Mouse (Mus musculus): ENCODE measurements around the gene Mapk12.

Gene Mapk12

GRCm38 (mm10) chr15:89140659-89141252 lies at the start of gene Mapk12:
Gene Mapk12, minus strand, starts transcription at chr15:89140703.
- peak; percentile 73 to 74 for DNase-seq

- no peak for DNase-seq
Observed at GRCm38 (mm10) chr15:89184937-89185227, 44.4 kb upstream of the Mapk12 start.

GRCm38 (mm10) chr15:89184141-89184936 lies 43.8 kb upstream of the Mapk12 start:
- DNase-seq: no peak

- peak in 1 of 2 experiments; percentile 35 for DNase-seq
Observed at GRCm38 (mm10) chr15:89182842-89183241, 42.3 kb upstream of the Mapk12 start.

- DNase-seq: peak; percentile 64 to 73
Observed at GRCm38 (mm10) chr15:89182328-89182741, 41.8 kb upstream of the Mapk12 start.

DNA sequence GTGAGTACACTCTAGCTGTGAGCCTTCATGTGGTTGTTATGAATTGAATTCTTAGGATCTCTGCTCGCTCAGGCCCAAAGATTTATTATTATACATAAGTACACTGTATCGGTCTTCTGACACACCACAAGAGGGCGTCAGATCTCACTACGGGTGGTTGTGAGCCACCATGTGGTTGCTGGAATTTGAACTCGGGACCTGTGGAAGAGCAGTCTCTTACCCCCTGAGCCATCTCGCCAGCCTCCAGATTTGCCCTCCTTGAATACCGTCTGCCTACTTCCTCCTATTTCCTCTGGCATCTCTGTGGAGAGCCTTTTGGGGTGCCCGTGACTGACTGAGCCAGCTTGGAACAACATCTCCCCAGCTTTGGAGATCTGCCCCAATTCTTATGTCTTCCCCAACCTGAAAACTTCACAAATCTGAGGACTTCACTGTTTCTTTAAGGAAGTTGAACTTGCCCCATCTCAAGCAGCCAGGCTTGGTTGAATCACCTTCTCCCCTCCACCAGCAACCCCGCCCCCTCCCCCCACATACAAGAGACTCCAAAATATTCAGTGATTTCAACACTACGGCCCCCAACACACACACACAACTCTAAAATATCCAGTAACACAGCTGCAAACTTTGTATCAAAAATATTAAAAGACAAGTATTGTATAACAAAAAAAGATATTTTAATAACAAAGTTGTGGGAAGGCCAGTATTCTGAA lies 41.2 kb upstream of the Mapk12 start:
- peak; percentile 27 to 41 for DNase-seq

DNA sequence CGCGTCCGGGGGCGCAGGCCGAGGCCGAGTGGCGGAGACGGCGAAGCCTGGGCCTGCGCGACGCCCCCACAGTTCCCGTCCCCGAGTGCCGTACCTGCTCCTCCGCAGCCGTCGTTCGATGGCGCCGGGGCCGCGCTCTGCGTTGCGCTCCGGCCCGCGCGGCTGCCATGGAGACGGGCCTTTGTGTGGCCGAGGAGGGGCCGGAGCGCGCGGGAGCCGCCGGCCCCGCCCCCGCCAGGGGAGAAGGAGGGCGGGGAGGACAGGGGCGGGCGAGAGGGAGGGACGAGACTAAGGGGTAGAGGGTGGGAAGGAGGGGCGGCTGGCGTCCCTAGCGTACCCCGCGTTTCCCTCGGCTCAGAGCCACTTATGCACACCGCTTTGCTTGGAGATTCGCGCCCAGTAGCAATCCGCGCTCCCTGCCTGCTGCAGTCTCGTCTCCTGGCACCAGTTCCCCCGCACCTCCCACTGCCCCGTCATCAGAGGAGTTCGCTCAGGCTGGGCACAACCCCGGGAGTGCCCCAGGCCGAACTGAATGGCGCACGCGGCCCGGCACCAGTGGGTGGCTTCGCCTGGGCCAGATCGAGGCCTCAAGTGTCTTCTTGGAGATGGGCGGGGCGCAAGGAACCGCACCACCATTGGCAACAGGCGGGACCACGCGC lies 40.2 kb upstream of the Mapk12 start, which contains the start of gene Plxnb2:
TSS of gene Plxnb2 (minus strand) at position 218 of the 659 bp plus-strand sequence.
- DNase-seq: peak; percentile 75 to 84

DNA sequence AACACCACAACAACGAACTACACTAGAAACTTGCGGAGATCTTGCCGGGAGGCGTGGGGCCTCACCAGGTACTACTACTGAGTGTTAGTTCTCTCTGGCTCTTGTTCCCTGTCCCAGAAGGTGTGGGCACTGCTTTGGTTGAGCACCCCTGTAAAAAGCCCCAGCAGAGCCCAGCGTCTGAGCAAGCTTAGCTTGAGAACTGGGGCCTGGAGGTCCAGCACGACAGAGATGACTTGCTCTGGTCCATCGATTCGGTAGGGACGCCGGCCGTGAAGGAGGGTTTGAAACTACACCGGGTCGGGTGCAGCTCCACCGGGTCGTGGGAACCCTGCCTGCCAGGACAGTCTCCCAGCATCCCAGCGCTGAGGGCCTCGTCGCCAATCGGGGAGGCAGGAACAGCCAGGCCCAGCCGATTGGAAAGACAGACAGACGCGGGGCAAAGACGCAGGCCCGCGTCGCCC lies 39.6 kb upstream of the Mapk12 start:
- DNase-seq: peak in 1 of 2 experiments; percentile 46

DNA sequence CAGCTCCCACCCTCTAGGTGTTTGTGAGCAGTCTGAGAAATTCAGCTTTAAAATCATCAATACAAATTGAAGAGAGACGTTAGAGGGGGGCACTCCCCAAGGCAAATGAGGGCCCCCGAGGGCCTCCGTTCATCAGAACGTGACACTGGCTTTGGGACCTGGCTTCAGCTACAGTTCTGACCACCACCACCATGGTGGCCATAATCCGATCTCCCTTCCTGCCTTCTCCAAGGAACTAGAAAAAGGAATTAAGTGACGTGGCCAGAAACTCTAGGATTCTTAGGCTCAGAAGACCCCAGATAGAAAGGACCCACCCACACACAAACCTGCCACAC lies 39.1 kb upstream of the Mapk12 start:
- no peak for DNase-seq

GRCm38 (mm10) chr15:89178954-89179629 lies 38.6 kb upstream of the Mapk12 start:
- peak; percentile 62 to 66 for DNase-seq

DNA sequence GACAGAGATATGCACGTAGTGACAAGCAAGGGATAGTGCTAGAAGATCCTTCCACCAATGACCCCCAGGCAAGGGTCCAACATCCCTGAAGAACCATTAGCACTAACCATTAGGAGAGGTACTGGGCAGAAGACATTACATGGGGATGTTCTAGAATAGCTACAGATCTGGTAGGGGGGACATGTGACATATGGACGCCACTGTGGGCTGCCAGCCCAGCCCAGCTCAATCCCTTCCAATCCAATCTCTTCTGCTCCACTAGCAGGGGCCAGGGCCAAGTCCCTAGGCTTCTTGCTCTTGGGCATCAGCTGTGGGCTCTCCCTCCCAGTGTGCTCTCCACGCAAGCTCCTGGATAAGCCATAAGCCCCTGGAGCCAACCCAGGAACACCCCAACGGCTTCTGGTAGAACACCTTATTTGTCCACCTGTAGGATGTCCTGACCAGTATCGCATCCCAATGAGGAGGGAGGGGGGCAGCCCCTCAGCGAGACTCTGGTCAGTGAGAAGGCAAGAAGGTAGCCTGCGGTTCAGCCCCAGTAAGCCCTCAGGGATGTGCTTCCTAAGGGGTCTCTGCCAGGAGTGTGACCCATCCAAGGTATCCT lies 37.9 kb upstream of the Mapk12 start:
- peak; percentile 86 to 88 for DNase-seq

DNA sequence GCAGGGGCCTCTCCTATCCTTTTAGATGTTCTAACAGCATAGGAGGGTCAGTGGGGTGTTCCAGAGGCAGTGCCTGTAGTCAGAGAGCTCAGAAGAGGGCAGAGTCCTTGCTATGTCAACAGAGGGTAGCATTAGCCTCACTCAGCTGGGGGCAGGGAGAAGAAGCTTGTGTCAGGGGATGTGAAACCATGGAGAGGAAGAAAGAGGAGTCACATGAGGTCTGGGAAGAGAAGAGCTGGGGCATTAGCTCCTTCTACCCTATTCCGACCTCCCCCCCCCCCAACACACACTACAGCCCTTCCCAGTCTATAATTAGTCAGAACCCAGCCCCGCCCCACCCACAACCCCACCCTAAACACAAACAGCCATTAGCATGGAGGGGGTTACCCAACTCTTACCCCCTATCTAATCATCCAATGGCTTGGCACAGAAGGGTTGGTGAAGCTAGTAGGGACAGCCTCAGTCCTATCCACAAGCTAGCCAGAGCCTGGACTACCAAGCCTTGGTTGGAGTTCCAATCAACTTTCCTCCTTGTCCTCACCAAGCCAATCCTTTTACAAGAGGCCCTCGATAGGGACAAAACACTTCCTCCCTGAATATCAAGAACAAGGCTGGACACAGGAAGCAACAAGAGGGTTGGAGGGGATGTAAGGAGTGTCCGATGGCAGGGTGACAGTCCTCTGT lies 37.2 kb upstream of the Mapk12 start:
- DNase-seq: peak in 1 of 2 experiments; percentile 42

DNA sequence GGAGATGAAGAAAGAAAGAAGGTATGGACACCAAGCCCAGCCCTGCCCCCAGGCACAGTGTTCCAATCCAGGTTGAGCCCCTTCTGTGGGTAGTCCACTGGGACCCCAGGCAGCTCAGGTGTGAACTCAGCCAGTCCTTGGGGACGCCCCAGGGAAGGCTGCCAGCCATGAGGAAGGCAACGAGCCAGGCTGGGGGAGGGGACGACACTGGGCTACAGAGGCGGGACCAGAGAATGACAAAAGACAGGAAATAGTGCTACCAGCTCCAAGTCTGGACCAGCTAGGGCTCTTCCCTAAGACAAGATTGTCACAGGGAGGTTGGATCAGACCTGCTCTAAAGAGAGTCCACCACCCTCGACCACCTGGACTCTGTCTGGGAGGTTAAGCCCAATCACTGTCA lies 36.6 kb upstream of the Mapk12 start:
- DNase-seq: peak; percentile 70 to 81

- peak in 1 of 2 experiments; percentile 33 for DNase-seq
Observed at GRCm38 (mm10) chr15:89175411-89176155, 35.1 kb upstream of the Mapk12 start.

GRCm38 (mm10) chr15:89174889-89175339 lies 34.4 kb upstream of the Mapk12 start:
- peak in 1 of 2 experiments; percentile 48 for DNase-seq

GRCm38 (mm10) chr15:89173906-89174214 lies 33.4 kb upstream of the Mapk12 start:
- DNase-seq: peak; percentile 81 to 86

DNA sequence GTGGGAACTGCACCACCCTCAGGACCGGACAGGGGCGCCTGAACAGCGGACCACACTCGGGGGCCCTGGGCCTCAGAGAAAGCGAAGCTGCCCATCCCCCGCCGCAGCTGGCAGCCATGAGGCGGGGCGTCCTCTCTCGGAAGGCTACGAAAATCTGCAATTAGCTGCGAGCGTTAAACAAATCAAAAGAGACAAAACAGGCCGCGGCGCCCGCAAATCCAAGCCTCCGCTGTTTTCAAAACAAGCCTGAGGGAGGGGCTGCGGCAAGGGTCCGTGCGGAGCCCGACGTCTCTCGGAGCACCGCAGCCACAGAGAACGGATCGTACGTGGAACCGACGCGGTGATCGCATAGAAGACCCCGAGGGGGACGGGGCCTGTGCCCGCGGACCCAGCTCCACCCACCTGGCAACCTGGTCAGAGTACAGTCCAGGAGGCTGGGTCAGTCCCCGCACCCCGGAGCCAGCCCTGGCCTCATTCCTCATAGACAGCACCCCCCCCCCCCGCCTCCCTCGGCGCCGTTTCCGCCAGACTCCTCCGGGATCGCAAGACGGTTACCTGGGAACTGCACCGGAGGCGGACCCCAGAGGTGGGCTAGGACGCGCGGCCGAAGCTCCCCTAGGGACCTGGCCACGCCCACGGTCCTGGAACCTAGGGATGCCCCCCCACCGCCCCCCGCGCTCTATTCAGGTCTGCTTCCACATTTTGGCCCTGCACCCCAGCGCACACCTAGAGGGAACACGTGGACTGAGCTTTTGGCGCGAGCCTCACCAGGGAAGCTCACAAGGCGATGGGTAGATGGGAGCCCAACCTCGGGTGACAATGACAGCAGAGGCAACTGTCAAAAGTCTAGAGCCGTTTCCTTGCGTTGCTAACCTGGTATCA lies 32.8 kb upstream of the Mapk12 start:
- DNase-seq: peak; percentile 61 to 67

- peak in 1 of 2 experiments; percentile 38 for DNase-seq
Observed at GRCm38 (mm10) chr15:89172276-89172935, 31.9 kb upstream of the Mapk12 start.

- DNase-seq: peak in 1 of 2 experiments; percentile 22
Observed at GRCm38 (mm10) chr15:89171526-89172051, 31.1 kb upstream of the Mapk12 start.
